Mouse (Mus musculus) lung, adult 2 months (tissue): ENCODE data around the gene Tnfsf12.
A peak's percentile ranks its signal among the peaks of the same experiment; 100 is the strongest.

Source experiments
- CTCF ChIP-seq: fragments of 200-500 bp; IDR thresholded peaks from 2 replicates; pipeline ENCODE4 v1.5.1; 2011; ENCODE audit warnings: mild to moderate bottlenecking, low read length, control low read depth; ENCODE audit not compliant: insufficient read depth
- POLR2A ChIP-seq: fragments of 200-500 bp; IDR thresholded peaks from 2 replicates; pipeline ENCODE4 v1.6.1; 2011; ENCODE audit warnings: low read depth, mild to moderate bottlenecking, control low read depth, low read length, borderline replicate concordance; ENCODE audit errors: extremely low read depth

DNA sequence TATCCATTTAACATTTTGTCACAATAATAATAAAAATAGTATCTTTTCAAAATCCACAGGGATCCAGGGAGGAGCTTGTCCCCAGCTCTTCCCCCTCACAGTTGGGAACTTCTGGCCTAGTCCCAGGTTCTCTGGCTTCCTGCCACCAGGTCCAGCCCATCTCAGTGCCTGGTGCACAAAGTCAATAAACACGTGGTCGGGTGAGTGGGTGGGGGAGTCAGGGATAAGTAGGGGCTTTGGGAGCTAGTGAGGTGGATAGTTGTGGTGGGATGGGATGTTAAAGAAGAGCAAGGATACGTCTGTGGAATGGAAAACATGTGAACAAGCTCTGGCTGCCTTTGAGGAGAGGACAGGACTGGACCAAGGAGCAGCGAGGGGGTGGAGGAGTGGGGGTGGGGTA is 9.3 kb downstream of the Tnfsf12 start:
- TF ChIP-seq POLR2A (peak; percentile 37; the same call in 1 of the 2 replicates), CTCF (no peak)
